Mouse (Mus musculus): ENCODE results near the gene Ctsd.

GRCm38 (mm10) chr7:142391108-142391507 is 3.3 kb upstream of the Ctsd start:
- no peak for TF ChIP-seq CTCF (IDR thresholded peaks at IDR 0.05; ENCODE audit: control insufficient read depth, insufficient read depth, insufficient replicate concordance, low read depth, low read length)
- TF ChIP-seq POLR2A (IDR thresholded peaks at IDR 0.05; ENCODE audit: control insufficient read depth, low read depth, low read length): no peak

Data from testis, adult 2 months (tissue).